Mouse (Mus musculus): ENCODE data around the gene Vstm2a.

GRCm38 (mm10) chr11:16354356-16354755 is 96.8 kb downstream of the Vstm2a start:
- no peak for TF ChIP-seq CTCF (IDR thresholded peaks at IDR 0.05; ENCODE audit: low read depth, low read length)
- TF ChIP-seq POLR2AphosphoS5 (IDR thresholded peaks at IDR 0.05; ENCODE audit: insufficient replicate concordance, low read depth, low read length): no peak
- no peak for TF ChIP-seq GATA1 (IDR thresholded peaks at IDR 0.05; ENCODE audit: borderline replicate concordance, low read length)
- no peak for TF ChIP-seq TAL1 (conservative IDR thresholded peaks at IDR 0.05; ENCODE audit: low read depth, low read length)
